Mouse (Mus musculus): Measurements from ENCODE around the gene Nudt4.
"Not testable (repeated sequence)": the region's sequence is repeated elsewhere in the genome, so short reads cannot be mapped to it uniquely, and the experiment has no call there.

Gene Nudt4

DNA sequence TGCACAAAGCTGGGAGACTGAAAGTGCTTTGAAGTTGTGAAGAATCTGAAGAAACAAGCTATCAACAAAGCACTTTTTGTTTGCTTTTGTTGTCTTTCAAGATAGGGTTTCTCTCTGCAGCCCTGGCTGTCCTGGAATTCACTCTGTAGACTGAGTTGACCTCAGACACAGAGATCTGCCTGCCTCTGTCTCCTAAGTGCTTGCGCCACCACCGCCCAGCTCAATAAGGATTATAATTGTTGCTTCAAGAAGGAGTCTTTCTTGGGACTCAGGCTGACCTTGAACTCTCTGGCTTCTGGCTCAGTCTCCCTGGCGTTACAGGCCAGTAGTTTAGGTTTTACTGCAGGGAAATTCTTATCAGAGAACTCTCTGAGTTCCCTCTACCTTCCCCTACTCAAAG is 2.8 kb upstream of the Nudt4 start:
- no peak for DNase-seq

DNA sequence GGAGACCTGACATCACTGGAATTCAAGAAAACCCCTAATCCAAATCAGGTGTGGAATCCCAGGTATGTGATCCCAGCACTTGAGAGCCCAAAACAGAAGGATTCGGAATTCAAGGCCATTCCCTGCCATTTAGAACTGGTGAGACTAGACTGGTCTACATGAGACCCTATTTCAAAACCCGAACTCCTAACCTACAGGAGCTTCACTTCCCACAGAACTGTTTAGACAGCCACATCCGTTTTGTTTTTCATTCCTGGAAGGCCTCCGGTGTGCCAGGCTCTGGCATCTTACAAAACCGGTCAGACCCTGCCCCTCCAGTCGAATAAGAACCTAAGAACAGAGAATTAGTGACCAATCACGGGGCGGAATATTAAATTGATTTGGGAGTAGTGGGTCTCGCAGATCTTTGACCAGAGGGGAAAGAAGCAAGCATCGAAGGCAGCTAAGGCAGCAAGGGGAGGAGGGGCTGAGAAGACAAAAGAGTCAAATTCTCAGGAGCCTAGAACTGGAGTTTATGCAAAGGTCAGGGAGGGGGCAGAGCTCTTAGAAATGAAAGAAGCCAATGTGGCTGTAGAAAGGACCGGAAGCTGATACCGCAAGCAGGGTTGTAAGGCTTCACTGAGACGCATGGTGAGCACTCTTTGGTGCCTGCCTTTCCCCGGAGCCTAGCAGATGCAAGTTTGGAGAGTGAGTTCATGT is 1.4 kb upstream of the Nudt4 start:
- peak; percentile 34 for DNase-seq

DNA sequence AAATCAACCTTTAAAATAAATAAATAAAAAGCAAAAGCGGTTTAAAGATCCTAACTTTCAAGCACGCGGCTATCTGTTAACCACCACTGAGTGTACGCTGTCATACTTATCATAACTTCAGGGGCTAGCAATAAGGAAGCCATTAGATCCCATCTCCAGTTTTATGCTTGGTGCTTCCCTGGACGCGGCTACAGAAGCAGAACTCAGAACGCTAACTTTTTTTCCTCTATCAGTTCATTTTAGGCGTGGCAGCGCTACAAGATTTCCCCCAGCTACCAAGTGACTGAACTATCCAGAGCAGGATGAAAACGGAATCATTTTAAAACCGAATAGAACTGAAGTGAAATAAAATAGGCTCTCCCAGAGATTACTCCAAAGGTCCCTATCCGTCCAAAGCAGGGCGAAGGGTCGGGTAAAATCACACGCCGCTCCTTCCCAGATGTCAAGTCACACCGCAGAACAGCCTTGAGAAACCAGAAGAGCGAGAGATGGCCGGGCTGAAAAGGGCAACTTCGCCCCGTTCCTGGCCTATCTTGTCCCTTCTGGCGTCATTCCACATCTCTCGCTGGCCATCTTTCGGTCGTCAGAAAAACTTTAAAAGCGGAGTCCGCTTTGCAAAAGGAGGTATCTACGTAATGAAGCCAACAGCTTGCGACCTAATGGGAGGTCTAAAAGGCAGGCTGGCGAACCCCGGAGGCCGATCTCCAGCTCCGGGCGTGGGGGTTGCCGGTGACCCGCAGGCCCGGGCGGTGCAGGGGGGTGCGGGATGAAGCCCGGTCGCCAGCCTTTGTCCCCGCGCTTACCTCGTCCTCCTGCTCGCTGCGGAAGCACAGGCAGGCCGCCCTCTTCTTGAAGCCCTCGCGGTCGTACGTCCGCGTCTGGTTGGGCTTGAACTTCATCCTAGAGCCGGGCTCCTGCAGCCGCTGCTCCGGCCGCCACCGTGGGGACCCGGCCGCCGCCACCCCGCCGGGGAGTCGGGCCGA is 796 bp downstream of the Nudt4 start:
- DNase-seq, result peak; percentile 66

GRCm38 (mm10) chr10:95562395-95562794 is 1.6 kb downstream of the Nudt4 start:
- DNase-seq, result no peak

DNA sequence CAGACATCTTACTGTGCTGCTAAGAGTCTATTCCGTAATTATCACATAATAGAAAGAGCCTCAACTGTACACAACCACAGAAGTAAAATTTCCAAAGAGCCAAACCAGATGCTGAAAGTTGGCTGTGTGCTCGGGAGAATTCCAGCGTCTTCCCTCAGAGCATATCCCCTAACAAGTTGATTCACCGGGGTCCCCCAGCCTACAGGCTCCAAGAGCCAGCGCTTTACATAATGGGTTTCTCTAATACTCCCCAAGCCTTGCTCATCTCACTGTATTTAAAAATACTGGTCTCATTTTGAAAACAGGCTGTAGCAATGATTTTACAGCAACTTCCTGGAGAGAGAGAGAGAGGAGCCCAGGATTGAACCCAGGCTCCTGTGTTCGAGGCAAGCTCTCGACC is 2.3 kb downstream of the Nudt4 start:
- no peak for DNase-seq

DNA sequence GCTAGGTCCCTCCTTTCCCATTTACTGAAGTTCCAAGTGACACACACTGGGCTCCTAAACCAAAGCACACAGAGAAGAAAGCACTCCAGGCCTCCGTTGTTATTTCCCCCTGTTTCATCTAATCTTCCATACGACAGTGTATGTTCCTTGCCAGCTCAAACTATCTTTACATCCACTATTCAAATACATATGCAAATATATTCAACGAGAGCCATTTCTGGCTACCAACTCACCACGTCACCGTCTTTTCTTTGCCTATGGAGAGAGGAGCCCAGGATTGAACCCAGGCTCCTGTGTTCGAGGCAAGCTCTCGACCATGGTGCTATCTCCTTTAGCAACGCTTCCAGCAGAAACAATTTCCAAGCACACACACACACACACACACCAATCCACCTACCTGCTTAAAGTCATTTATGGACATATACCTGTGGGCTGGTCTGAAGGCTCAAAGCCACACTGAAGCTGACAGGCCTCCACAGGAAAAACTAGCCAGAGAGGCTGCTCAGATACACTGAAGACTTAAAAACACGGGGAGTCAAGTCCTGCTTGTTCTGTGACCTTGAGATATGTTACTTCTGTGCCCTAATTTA is 3.5 kb downstream of the Nudt4 start:
- no peak for DNase-seq

DNA sequence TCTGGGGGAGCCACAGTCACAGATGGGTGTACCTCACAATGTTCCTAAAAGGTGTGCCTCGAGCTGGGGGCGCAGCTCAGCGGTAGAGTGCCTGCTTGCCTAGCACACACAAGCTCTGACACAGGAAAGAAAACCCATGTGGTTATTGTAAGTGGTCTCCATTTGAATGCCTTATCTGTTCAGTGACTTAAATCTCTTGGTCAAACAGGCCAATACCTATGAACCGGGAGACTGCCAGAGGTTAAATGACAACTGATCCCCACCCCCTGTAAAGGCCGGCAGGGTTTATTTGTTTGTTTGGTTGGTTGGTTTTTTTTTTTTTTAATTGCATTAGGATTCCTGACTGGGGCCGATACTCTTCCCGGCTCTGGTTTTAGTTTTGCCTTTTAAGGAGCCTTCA is 4.5 kb downstream of the Nudt4 start:
- DNase-seq, result no peak

DNA sequence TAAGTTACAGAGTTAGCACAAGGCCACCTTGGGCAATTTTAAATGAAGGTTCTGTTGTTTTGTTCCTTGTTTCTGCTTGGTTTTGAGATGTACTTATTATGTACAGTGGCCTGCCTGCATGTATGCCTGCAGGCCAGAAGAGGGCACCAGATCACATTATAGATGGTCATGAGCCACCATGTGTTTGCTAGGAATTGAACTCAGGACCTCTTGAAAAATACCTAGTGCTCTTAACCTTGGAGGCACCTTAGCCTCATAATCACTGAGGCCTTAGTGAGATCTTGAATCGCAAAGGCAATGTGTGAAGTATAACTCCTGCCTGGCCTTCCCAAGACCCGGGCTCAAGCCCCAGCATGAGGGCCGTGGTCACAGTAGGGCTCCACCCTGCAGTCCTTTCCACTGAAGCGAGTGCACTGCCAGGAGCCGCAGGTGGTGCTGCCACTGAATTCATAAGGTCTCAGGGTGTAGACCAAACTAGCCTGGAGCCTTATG is 6.6 kb downstream of the Nudt4 start:
- peak; percentile 40 for DNase-seq

DNA sequence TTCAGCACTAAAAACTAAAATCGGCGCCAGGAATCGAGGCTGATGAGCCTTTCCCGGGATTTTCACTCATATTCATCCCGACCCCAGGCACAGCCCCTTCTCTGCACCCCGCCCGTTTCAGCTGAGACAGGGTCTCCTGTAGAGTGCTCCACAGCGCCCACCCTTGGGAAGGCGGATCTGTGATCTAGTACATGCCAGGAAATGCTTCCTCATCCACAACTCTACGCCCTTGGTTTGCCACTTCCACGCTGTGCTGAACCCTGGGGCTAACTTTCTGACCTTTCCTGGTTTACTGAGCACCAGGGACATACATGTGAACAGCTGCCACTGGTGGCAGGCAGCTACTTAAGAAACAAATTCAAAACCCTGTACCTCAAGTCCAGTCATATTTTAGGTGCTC is 8.1 kb downstream of the Nudt4 start:
- peak; percentile 36 for DNase-seq

DNA sequence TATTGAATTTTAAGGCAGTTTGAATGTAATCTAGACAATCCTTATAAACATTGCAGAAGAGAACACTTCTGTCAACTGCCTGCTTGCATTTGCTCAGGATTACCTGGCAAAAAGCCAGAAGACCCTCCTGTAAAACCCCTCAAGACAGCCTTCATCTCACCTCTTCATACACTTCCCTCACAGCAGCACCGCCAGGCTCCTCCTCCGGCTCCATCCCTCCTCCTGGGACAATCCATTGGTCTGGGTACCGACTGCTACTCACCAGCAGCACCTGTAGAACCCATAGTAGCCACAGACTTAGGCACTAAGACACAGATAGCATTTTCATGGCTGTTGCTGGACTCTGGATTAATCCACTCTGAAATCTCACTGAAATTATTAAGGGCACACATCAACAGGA is 11.6 kb downstream of the Nudt4 start:
- DNase-seq, result no peak

DNA sequence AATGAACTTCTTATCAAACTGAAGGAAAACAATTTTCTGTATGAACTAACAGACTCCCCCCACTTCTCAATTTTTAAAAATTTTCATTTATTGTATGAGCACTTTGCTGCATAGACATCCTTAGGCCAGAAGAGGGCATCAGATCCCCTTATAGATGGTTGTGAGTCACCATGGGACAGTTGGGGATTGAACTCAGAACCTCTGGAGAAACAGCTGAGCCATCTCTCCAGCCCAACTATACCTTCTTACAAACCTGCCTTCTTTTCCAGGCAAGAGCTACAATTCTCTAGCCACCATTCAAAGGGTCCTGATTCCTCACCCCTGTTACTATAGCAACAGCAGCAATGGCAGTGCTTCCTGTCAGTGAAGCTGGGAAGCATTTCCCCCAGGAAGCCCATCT is 12.2 kb downstream of the Nudt4 start:
- no peak for DNase-seq

GRCm38 (mm10) chr10:95550506-95550905 is 13.4 kb downstream of the Nudt4 start:
- no peak for DNase-seq

- not testable (repeated sequence) for DNase-seq
Observed at GRCm38 (mm10) chr10:95549080-95549479, 14.9 kb downstream of the Nudt4 start.

DNA sequence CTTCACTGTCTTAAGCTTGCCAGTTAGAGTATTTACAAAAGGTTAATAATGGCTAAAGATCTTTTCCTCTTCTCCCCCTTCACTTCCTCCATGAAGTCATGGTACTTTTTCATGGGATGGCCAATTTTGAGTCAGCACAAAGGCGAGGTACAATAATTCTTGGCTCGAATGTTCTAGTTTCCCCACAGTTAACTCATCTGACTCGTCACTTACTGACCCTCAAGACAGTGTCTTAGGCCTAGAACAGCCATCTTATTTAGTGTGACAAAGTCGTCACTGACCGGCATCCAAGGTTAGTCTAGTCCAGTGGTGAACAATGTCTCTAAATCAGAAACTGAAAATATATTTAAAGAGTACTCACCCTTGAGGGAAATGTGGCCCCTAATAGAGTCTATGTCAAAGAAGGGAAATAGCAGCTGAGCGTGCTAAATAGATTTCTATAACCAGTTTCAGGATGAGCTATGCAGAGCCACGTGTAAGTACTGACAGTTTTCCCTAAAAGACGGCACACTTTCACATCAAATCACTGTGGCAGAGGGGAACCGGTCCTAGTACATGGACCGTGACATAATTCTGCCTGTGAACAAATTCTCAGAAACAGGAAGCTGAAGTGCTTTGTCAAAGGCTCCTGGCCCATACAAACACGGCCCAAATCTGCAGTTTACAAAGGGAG is 15.7 kb downstream of the Nudt4 start:
- DNase-seq, result no peak

- no peak for DNase-seq
Observed at GRCm38 (mm10) chr10:95546178-95546577, 17.8 kb downstream of the Nudt4 start.

GRCm38 (mm10) chr10:95545051-95545450 is 18.9 kb downstream of the Nudt4 start:
- no peak for DNase-seq

DNA sequence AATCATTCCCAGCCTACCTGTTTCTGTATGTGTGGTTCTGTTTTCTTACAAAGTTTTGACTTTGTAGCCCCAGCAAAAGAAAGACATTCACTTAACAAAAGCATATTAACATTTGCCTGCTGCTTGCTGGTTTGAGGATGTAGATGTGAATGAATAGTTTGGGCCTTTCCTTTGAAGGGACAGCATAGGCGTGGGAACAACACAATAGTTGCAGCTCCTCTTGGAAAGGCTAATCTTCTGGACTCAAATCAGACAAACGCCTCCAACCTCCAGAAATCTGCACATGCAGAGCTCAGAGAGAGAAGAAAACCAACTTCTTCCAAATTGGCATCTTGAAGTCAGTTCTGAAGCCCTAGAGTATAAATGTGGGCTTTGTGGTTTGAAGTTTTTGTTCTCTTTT is 19.3 kb downstream of the Nudt4 start:
- DNase-seq, result no peak

GRCm38 (mm10) chr10:95544004-95544403 is 19.9 kb downstream of the Nudt4 start:
- DNase-seq, result no peak

- no peak for DNase-seq
Observed at GRCm38 (mm10) chr10:95543377-95543776, 20.6 kb downstream of the Nudt4 start.

DNA sequence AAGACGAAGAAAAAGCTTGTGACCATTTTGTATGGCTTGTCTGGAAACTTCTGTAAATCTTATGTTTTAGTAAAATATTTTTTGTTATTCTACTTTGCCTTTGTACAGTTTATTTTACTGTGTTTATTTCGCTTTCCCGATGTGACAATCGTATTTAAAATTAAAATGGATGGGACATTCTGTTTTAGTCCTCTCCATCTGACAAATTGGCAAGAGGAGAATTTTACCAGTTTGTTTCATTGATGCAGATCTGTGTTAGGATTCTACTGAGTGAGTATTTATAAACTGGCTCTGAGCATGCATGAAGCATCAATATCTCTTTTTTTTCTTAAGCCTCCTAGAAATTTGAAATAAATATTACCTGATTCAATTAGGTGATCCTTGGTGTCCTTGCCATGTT is 21.0 kb downstream of the Nudt4 start:
- DNase-seq, result no peak

DNA sequence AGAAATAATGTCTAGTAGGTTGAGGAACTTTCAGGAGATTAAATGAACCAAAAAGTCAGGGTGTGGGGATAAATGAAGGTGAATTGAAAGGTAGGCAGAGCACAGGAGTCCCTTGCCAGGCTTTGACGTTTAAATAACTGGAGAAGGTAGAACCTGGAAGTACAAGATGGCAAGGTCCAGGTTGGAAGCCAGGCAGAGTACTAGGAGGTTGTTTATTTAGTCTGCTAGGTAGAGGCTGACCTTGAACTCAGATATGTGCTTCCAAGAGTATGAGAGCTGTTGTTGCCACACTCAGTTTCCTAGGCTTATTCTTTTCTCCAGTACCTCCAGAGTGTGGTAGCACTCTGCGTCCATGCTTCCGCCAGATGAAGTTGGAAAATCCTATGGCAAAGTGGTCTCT is 24.1 kb downstream of the Nudt4 start:
- DNase-seq, result no peak

DNA sequence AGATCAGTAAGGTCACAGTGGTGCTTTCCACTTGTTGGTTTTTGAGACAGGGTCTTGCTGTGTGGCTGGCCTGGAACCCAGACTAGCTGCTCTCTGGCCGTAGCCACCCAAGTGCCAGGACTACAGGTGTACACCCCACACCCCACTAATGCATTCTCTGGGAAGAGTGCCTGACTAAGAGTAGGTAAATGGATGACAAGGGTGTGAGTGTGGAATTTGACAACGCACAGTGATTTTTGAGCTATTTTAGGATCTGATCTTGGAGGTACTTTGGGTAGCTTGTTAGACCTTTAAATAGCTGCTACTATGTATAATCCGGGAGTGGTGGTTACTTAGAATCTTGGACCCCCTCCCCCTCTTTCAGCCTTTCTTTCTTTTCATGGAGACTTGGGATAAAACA is 24.7 kb downstream of the Nudt4 start:
- no peak for DNase-seq

DNA sequence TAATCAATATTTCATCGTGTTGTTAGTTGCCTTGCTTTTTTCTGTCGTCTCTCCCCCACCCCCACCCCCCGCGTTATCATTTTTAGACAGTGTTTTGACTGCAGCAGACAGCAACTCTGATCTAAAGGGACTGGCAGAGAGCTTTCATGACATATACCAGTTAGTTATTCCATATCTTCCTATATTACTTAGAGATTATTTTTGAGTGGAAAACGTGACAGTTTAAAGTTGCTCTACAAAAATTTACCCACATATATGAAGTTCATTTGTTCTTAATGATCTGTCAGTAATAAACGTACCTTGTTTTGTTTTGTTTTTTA is 27.8 kb downstream of the Nudt4 start:
- DNase-seq, result no peak
